Mouse (Mus musculus): ENCODE measurements around the gene Ric1.

GRCm38 (mm10) chr19:29483386-29483785 is 38.7 kb upstream of the Ric1 start:
- TF ChIP-seq CTCF (IDR thresholded peaks at IDR 0.05; ENCODE audit: extremely low read depth, insufficient read depth, low read length) (no peak), POLR2A (IDR thresholded peaks at IDR 0.05; ENCODE audit: extremely low read depth, insufficient read depth, low read length) (no peak)
